Mouse (Mus musculus) liver, adult (tissue): Measurements from ENCODE around the gene Prkce.

Experiments used
- GATA4 ChIP-seq: IDR thresholded peaks from 2 replicates; pipeline ENCODE4 v1.6.1; 2014; ENCODE audit warnings: mild to moderate bottlenecking, low read length; ENCODE audit not compliant: insufficient replicate concordance

Gene Prkce

GRCm38 (mm10) chr17:86482675-86483074, 315.1 kb downstream of the Prkce start:
- no peak for TF ChIP-seq GATA4

GRCm38 (mm10) chr17:86484087-86484737, 316.6 kb downstream of the Prkce start:
- 0 out of 2 replicates have a peak, but pooled peaks have one; percentile 21 for TF ChIP-seq GATA4

DNA sequence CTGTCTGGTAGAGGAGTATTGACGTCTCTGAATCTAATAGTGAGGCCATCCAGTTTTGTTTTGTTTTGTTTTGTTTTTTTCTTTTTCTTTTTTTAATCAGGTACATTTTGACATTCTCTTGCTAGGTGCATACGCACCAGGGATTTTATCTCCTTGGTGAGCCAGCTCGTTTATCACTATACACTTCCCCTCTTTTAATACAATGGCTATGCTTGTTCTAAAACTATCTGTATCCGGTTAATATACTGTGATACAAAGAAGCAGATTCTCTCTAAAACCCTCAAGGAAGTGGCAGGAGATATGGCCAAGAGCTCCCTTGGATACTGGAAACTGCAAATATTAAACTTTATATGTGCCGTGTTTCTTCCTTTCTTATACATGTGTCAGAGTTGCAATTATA, 319.1 kb downstream of the Prkce start:
- peak; percentile 78 for TF ChIP-seq GATA4

DNA sequence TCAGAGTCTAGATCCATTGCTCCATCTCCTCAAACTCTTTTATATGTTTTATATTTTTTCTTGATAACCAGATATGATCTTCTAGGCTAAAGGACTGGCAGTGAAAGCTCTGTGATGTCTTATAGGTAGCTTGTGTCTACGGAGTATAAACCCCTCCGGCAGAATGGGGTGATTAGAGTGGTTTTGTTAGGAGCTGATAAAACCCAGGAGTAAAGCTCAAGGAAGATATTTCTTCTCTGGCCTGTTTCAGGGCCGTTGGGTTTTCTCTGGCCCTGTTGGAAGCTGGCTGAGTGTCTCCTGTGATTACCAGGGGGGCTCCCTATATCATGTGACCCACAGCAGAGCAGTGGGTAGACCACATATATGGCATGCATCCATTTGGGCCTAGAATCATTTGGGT, 319.9 kb downstream of the Prkce start:
- TF ChIP-seq GATA4: no peak

GRCm38 (mm10) chr17:86489827-86490226, 322.2 kb downstream of the Prkce start:
- no peak for TF ChIP-seq GATA4

DNA sequence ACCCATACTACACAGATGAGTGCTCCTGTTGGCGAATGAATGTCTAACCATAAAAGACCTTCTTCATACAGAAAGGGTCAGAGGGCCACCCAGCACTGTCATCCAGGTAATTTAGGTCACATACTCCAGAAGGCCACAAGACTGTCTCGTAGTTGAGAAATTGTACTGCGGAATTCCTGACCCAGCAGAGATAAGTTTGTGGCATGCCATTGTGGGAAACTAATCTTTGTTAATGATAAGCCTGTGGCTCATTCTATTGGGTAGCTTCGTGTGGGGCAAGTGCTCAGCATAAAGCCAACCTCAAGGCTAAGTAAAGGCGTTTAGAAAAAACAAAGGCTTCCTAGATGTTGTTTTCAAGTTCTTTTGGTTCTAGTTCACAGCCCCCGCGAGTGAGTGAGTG, 324.8 kb downstream of the Prkce start:
- peak; percentile 67; the same call in 1 of the 2 replicates for TF ChIP-seq GATA4

- no peak for TF ChIP-seq GATA4
These were observed 326.4 kb downstream of the Prkce start for GRCm38 (mm10) chr17:86493891-86494420.

GRCm38 (mm10) chr17:86494494-86494893, 326.9 kb downstream of the Prkce start:
- no peak for TF ChIP-seq GATA4

GRCm38 (mm10) chr17:86494895-86495294, 327.3 kb downstream of the Prkce start:
- TF ChIP-seq GATA4: no peak

DNA sequence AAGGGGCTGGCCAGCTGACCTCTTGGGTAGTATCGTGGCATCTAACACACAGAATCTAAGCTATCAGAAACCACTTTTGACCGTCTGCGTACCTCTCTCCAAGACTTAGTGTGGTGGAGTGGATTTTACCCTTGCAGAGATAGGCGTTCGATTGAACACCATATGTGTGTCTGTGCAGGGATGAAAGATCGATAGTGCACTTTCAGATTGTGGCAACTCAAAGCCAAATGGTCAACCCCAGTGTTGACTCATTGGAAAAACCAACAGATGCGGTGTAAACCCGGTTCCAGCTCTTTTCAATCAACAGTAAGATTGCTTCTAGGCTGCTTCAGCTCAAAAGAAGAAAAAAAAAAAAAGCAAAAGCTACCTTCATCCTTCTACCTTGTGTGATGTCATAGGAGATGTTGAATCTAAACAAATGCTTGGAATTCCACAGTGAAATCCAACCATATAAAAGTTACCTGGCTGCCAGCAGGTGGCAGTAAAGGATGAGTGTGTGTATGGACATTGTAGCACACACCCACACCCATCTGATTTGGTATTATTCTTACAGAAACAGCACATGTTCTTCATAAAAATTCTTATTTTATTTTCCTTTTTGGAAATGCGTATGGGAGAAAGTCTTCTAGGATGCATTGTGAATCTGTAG, 328.7 kb downstream of the Prkce start:
- 0 out of 2 replicates have a peak, but pooled peaks have one; percentile 51 for TF ChIP-seq GATA4

DNA sequence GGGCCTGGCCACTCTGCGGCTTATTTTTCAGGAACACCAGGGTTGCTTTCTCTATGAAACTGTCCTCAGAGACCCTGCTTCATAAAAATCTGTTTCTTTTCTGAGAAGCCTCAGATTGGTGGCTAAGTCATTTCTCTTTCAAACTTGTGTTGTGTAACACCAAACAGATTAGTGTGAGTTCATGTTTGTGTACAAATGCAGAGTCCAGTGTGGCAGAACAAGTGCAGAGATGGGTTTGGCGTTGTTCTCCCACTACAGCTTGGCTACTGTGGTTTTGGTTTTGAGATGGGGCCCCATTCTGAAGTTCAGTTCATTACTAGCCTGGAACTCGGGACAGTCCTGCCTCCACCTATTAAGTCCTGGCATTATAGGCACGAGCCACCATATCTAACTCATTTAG, 329.7 kb downstream of the Prkce start:
- no peak for TF ChIP-seq GATA4

- no peak for TF ChIP-seq GATA4
These were observed 331.9 kb downstream of the Prkce start for GRCm38 (mm10) chr17:86499359-86500045.

DNA sequence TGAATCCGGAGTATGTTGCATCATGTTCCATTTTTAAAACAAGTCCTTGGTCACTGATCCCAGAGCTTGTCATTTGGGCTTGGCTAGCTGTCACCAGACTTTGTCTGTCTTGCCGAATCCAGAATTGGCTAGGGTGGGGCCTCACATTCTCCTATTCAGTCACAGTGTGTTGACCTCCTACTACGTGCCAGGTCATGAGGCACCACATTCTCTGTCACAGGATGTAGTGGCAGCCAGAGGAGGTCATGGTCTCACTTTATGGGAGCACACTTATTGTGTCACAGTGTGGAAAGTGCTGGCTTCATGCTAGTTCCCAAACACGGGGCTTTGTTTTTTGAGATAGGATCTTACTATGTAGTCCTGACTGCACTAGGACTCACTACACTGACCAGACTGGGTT, 333.8 kb downstream of the Prkce start:
- TF ChIP-seq GATA4: no peak

GRCm38 (mm10) chr17:86503208-86503897, 335.8 kb downstream of the Prkce start:
- TF ChIP-seq GATA4: peak; percentile 93; the same call in 1 of the 2 replicates

DNA sequence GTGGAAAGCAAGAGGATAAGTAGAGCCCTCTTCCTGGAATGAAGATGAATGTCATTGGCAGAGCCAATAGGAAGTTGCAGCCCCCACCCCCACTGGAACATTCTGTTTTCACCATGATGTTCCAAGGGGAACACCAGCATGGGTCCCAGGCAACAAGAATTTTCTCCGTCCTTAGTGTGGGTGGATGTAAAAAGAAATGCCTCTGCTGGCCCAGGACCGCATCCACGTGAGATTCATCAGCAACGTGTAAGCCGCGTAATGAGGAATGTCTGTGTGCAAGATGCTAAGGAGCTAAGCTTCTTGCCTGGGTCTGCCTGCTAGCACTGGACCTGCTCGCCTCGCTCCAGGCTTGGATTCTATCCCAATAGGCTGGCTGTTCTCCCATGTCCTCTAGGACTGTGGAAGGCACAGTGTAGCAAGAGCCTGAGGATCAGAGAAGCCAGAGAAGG, 337.6 kb downstream of the Prkce start, which contains the start of gene Gm10309:
Gene Gm10309, minus strand, starts transcription at position 50 of the 449 bp plus-strand sequence.
- no peak for TF ChIP-seq GATA4
